Mouse (Mus musculus) CD8-positive naive resting alpha-beta T cell, adult 2 months (primary cell): ENCODE data around the gene Kif4.

Source experiments
- DNase-seq, 2 experiments: peaks; one replicate each; pipeline ENCODE4 v3.0.0; 2022; ENCODE audit warnings: low read depth in 2 of 2, low spot score in 2 of 2

Kif4 gene

GRCm38 (mm10) chrX:100729665-100730188 is 104.2 kb downstream of the Kif4 start, which contains the start of gene Gdpd2:
Gene Gdpd2, plus strand, starts transcription at chrX:100729873.
- no peak for DNase-seq

GRCm38 (mm10) chrX:100730266-100730665 is 104.7 kb downstream of the Kif4 start:
- DNase-seq, result no peak

- no peak for DNase-seq
These were observed 108.8 kb downstream of the Kif4 start for GRCm38 (mm10) chrX:100734359-100734758.

DNA sequence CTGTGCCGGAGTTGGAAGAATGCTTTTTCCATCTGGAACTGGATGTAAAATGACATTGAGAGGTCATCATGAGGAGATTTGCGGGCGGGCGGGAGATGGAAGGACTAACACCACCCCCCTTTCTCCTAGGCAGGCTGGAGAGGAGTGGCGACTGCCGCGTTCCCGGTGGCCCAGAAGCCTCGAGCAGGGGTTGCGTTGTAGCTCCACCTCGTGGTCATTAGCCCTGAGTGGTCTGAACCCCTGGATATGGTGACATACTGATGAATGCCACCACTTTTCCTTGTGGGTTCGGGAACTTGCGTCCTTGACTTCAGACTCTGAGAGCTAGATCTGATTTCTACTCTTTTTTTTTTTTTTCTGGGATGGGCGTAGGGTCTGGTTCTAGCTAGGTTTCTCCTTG is 113.4 kb downstream of the Kif4 start:
- DNase-seq, result no peak

DNA sequence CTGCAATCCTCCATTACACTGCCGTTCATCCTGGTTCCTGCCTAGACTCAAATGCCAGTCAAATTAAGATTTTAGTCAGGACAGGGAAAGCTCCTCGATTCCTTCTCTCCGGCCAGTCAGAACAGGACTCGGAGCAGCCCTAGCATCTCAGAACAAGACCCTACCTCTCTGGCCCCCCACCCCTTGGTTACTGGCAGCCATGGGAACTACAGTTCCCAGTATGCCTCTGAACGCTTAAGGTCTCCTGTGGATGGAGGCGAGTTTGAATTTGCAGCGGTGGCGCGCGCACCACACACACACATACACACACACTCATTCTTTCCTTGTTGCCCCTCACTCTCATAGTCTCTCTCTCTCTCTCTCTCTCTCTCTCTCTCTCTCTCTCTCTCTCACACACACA is 113.9 kb downstream of the Kif4 start:
- no peak for DNase-seq

GRCm38 (mm10) chrX:100740785-100741184 is 115.2 kb downstream of the Kif4 start:
- DNase-seq, result no peak

GRCm38 (mm10) chrX:100741940-100742339 is 116.4 kb downstream of the Kif4 start:
- peak; percentile 1 to 28 for DNase-seq

- no peak for DNase-seq
These were observed 140.3 kb downstream of the Kif4 start for GRCm38 (mm10) chrX:100765855-100766254.

DNA sequence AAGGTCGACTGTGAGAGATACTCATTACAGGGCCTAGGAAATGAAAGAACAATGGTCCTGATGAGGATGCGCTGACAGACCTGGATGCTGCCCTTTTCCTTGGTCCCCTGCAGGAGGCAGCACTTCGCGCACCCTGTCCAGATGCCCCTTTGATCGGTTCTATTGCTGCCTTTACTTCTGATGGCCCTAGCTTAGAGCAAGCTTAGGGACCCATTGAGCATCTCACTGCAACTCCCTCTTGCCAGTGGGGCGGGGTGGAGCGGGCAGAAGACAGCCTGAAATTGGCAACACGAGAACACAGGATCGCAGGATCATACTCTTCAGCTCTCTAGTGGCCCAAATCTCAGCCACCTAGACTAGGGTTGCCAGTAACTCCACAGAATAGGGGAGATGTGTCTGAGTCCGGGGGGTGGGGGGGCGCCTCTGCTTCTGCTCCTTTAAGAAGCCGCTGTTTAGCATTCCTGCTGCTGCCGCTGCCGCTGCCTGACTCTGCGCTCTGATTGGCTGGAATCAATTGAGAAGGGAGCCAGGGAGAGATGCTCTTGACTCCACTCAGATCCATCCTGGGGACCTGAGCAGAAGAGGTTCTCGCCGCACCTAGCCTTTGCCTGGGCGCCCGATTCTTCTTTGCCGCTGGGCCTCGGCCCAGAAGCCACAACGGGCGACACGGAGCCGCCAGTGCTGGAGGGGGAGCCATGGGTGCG is 141.8 kb downstream of the Kif4 start, which contains the start of gene Dlg3:
Dlg3 (plus strand) TSS at position 542 of the 704 bp plus-strand sequence.
- peak in 1 of 2 experiments; percentile 15 for DNase-seq

DNA sequence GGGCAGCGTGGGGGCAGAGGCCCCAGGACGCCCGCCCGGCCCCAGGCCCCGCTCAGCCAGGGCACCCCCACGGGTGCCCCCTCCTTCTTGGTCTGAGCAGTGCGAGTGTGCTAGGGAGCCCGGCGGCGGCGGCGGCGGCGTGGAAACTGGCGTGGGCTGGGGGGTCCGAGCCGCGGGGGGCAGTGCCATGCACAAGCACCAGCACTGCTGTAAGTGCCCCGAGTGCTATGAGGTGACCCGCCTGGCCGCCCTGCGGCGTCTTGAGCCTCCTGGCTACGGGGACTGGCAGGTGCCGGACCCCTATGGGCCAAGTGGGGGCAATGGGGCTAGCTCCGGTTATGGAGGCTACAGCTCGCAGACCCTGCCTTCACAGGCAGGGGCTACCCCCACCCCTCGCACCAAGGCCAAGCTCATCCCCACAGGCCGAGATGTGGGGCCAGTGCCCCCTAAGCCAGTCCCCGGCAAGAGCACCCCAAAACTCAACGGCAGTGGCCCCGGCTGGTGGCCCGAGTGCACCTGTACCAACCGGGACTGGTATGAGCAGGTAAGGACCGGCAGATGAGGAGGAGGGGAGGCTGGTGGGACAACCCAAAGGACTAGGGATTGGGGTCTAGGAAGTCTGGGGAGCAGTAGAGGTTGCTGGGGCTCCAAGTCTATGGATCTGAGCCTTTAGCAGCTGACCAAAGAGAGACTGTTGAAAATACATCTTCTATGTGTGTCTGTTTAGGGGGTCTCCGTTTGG is 142.5 kb downstream of the Kif4 start:
- DNase-seq, result no peak

DNA sequence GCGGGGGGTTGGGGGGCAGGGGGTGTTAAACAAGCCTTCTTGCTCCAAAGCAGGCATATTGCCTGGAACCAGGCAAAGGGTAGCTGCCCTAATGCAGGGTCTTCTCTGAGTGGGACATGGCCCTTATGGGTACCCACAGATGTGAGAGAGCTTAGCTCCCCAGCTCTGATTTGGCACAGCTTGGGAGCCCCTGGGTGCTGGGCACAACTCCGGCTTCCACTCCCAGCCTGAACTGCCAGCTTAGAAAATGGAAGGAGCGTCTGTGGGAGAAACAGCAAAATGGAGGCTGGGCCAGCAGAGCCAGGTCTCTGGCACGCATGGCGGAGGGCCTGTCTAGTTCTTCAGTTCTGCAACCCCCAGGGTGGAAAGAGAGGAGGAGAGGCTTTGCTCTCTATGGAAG is 143.7 kb downstream of the Kif4 start:
- no peak for DNase-seq

GRCm38 (mm10) chrX:100774341-100774811 is 148.8 kb downstream of the Kif4 start:
- DNase-seq, result peak; percentile 33 to 62

DNA sequence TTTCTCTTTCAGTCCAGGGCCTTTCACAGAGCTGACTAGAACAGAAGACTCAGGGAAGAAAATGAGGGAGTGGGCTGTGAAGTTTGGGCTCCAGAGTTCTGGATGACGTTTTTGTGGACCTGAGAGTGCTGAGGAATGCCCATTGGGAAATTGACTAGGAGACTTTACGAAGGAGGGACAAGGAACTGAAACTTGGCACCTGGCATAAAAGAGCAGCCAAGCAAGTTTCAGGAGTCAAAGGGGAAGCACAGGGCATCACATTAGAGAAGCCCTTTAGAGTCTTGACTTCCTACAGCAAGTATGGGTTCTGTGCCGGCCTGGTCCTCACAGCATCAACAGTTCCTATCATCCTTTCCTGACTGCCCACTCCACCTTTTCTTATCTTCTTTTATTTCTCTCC is 149.9 kb downstream of the Kif4 start:
- no peak for DNase-seq

DNA sequence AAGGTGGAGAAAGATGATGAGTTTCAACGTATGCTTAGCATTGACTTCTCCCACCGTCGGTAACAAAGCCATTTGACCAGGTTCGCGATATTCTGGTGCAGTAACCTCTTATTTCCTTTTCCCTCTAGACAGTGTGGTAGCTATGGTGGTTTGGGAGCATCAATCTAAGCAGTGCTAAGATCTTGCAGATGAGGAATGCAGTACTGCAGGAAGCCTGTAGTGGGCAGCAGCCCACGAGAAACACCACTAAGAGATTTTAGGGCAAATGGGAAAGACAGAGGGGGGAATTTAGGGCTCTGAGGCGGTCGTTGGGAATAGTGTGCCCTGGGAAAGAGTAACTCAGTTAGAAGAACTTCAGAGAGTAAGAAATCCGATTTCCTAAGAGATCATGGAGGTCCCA is 151.0 kb downstream of the Kif4 start:
- peak in 1 of 2 experiments; percentile 52 for DNase-seq
